Mouse (Mus musculus): ENCODE measurements around the gene Trim3. TPM values are rescaled to one million over a fixed set of nuclear protein-coding genes. Genes with fewer than 3 reads are reported as not detected.

The Trim3 gene
- total and polyA plus RNA-seq, 2 experiments, result 6.3 to 14.9 TPM

DNA sequence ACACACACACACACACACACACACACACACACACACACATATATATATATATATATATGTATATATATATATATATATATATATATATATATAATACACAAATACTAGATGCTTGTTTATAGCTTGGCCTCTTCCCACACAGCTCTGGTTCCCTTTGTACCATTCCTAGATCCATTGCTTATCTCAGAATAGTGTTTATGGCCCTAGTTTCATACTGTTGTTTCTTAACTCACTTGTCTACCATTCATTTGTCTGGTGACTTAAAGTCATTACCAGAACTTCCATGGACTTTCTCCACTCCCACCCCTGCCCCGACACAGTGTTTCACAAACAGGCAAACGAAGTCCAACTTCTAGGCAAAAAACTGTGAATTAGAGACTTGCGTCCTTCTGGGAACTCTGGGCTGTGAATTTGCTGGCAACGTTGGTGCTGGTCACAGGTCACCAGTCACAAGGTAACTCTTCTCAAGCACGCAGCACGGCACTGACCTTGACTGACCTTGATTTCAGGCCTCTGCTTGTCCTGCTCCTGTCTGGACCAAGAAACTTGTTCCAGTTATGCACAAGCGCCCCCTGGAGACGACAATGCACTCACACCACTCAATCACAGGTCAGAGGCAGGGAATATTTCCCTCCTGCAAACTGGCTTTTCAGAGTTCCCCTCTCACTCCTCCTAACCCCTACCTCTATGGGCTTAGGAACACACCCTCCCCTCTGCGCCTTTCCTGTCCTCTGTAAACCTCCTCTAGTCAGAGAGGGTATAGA, 30.3 kb downstream of the Trim3 start:
- H3K27me3 ChIP-seq (ENCODE audit: control insufficient read depth, insufficient read depth, low read length), result no peaks in the 10 kb centered on the region
- no peak overlapping the region for H3K9ac ChIP-seq (ENCODE audit: low read depth, low read length)
- DNase-seq (ENCODE audit: extremely low read depth, low read depth, low spot score), result peak; percentile 99
- H3K79me2 ChIP-seq (ENCODE audit: control insufficient read depth, insufficient read depth, low read length), result no peaks in the 10 kb centered on the region
- 11% methylated on average over 9 of the region's 9 CpGs for WGBS
- H3K4me3 ChIP-seq (ENCODE audit: insufficient read depth, low read depth, low read length), result no peak overlapping the region
- H3K4me1 ChIP-seq (ENCODE audit: control insufficient read depth, insufficient read depth, low read length), result peaks cover 15% of the 10 kb centered on the region
- no peak overlapping the region for H3K27ac ChIP-seq (replicated peaks; ENCODE audit: insufficient read depth, low read depth, low read length)
- TF ChIP-seq POLR2A (IDR thresholded peaks at IDR 0.05; ENCODE audit: extremely low read depth, insufficient read depth, low read length) (no peak), CTCF (IDR thresholded peaks at IDR 0.05; ENCODE audit: low read depth, low read length) (peak; percentile 86)
- no peaks in the 10 kb centered on the region for H3K36me3 ChIP-seq (ENCODE audit: control insufficient read depth, insufficient read depth, low read length)

- Histone ChIP-seq H3K36me3 (ENCODE audit: control insufficient read depth, insufficient read depth, low read length) (peaks cover 21% of the 10 kb centered on the region), H3K4me3 (ENCODE audit: insufficient read depth, low read depth, low read length) (no peak overlapping the region), H3K27me3 (ENCODE audit: control insufficient read depth, insufficient read depth, low read length) (no peaks in the 10 kb centered on the region), H3K4me1 (ENCODE audit: control insufficient read depth, insufficient read depth, low read length) (peaks cover 1% of the 10 kb centered on the region; the same call in 1 of the 2 replicates), H3K9ac (ENCODE audit: low read depth, low read length) (no peak overlapping the region), H3K27ac (replicated peaks; ENCODE audit: insufficient read depth, low read depth, low read length) (no peak overlapping the region), H3K79me2 (ENCODE audit: control insufficient read depth, insufficient read depth, low read length) (no peaks in the 10 kb centered on the region)
- WGBS, result 20% methylated on average over 7 of the region's 7 CpGs
- DNase-seq (ENCODE audit: extremely low read depth, low read depth, low spot score), result no peak
- no peak for TF ChIP-seq POLR2A (IDR thresholded peaks at IDR 0.05; ENCODE audit: extremely low read depth, insufficient read depth, low read length)
- no peak for TF ChIP-seq CTCF (IDR thresholded peaks at IDR 0.05; ENCODE audit: low read depth, low read length)
Observed at GRCm38 (mm10) chr7:105590097-105590496, 43.3 kb downstream of the Trim3 start.

GRCm38 (mm10) chr7:105588325-105588912, 45.0 kb downstream of the Trim3 start:
- peaks cover 11% of the 10 kb centered on the region; the same call in 1 of the 2 replicates for H3K36me3 ChIP-seq (ENCODE audit: control insufficient read depth, insufficient read depth, low read length)
- DNase-seq (ENCODE audit: extremely low read depth, low read depth, low spot score), result no peak
- TF ChIP-seq CTCF (IDR thresholded peaks at IDR 0.05; ENCODE audit: low read depth, low read length), result no peak
- no peak for TF ChIP-seq POLR2A (IDR thresholded peaks at IDR 0.05; ENCODE audit: extremely low read depth, insufficient read depth, low read length)
- H3K4me1 ChIP-seq (ENCODE audit: control insufficient read depth, insufficient read depth, low read length), result no peaks in the 10 kb centered on the region
- no peaks in the 10 kb centered on the region for H3K27me3 ChIP-seq (ENCODE audit: control insufficient read depth, insufficient read depth, low read length)
- H3K9ac ChIP-seq (ENCODE audit: low read depth, low read length), result no peak overlapping the region
- 73% methylated on average over 9 of the region's 9 CpGs for whole genome bisulfite sequencing
- no peak overlapping the region for H3K4me3 ChIP-seq (ENCODE audit: insufficient read depth, low read depth, low read length)
- no peaks in the 10 kb centered on the region for H3K79me2 ChIP-seq (ENCODE audit: control insufficient read depth, insufficient read depth, low read length)
- no peak overlapping the region for H3K27ac ChIP-seq (replicated peaks; ENCODE audit: insufficient read depth, low read depth, low read length)

- no peaks in the 10 kb centered on the region for H3K27me3 ChIP-seq (ENCODE audit: control insufficient read depth, insufficient read depth, low read length)
- H3K79me2 ChIP-seq (ENCODE audit: control insufficient read depth, insufficient read depth, low read length), result no peaks in the 10 kb centered on the region
- WGBS, result 84% methylated on average over 2 of the region's 2 CpGs
- no peaks in the 10 kb centered on the region for H3K36me3 ChIP-seq (ENCODE audit: control insufficient read depth, insufficient read depth, low read length)
- no peak overlapping the region for H3K27ac ChIP-seq (replicated peaks; ENCODE audit: insufficient read depth, low read depth, low read length)
- H3K9ac ChIP-seq (ENCODE audit: low read depth, low read length), result no peak overlapping the region
- no peak for TF ChIP-seq CTCF (IDR thresholded peaks at IDR 0.05; ENCODE audit: low read depth, low read length)
- no peak for TF ChIP-seq POLR2A (IDR thresholded peaks at IDR 0.05; ENCODE audit: extremely low read depth, insufficient read depth, low read length)
- H3K4me1 ChIP-seq (ENCODE audit: control insufficient read depth, insufficient read depth, low read length), result no peaks in the 10 kb centered on the region
- no peak overlapping the region for H3K4me3 ChIP-seq (ENCODE audit: insufficient read depth, low read depth, low read length)
- no peak for DNase-seq (ENCODE audit: extremely low read depth, low read depth, low spot score)
Observed at GRCm38 (mm10) chr7:105581959-105582358, 51.4 kb downstream of the Trim3 start.

- Histone ChIP-seq H3K9ac (ENCODE audit: low read depth, low read length) (peak within 1 kb of the TSS; percentile 68), H3K36me3 (ENCODE audit: control insufficient read depth, insufficient read depth, low read length) (no peaks in the 10 kb centered on the region), H3K4me1 (ENCODE audit: control insufficient read depth, insufficient read depth, low read length) (no peaks in the 10 kb centered on the region), H3K27ac (replicated peaks; ENCODE audit: insufficient read depth, low read depth, low read length) (no peak within 1 kb of the TSS), H3K79me2 (ENCODE audit: control insufficient read depth, insufficient read depth, low read length) (no peaks in the 10 kb centered on the region), H3K4me3 (ENCODE audit: insufficient read depth, low read depth, low read length) (peak within 1 kb of the TSS; percentile 74), H3K27me3 (ENCODE audit: control insufficient read depth, insufficient read depth, low read length) (no peaks in the 10 kb centered on the region)
- TF ChIP-seq POLR2A (IDR thresholded peaks at IDR 0.05; ENCODE audit: extremely low read depth, insufficient read depth, low read length), result no peak
- no peak for TF ChIP-seq CTCF (IDR thresholded peaks at IDR 0.05; ENCODE audit: low read depth, low read length)
- 1% methylated on average over 53 of the region's 54 CpGs for WGBS
- no peak for DNase-seq (ENCODE audit: extremely low read depth, low read depth, low spot score)
Observed at GRCm38 (mm10) chr7:105581094-105581703, 52.2 kb downstream of the Trim3 start, which contains the start of gene Apbb1. Gene Apbb1 (minus strand): TSS chr7:105581653.
